Mouse (Mus musculus) fat pad, adult 2 months (tissue): ENCODE measurements around the gene Depdc1b.

Experiments
- DNase-seq: peaks from one replicate; pipeline ENCODE4 v3.0.0-alpha.2; 2011; ENCODE audit warnings: low read depth, low spot score; ENCODE audit errors: extremely low read depth

Depdc1b gene

DNA sequence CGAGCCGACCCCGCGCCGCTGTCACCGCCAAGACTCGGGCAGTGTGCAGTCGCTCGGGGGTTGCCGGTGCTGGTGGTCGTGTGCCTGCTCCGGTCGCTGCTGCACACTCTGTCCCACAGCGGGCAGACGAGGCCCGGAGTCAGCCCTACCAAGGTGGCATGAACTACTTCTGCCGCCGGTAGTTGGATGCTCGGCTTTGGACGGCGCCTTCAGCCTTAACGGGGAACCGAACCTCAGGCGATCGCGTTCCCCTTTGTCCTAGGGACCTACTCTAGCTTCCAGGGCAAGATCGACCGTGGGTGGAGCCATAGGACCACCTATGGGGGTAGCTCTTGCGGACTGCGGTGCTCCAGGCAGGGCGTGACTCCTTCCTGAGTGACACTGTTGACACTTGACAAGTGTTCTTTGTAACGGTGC, 363 bp downstream of the Depdc1b start:
- no peak for DNase-seq

- DNase-seq = no peak
Observed at GRCm38 (mm10) chr13:108317414-108317813, 1.3 kb downstream of the Depdc1b start.

GRCm38 (mm10) chr13:108319028-108319427, 2.9 kb downstream of the Depdc1b start:
- DNase-seq = no peak

DNA sequence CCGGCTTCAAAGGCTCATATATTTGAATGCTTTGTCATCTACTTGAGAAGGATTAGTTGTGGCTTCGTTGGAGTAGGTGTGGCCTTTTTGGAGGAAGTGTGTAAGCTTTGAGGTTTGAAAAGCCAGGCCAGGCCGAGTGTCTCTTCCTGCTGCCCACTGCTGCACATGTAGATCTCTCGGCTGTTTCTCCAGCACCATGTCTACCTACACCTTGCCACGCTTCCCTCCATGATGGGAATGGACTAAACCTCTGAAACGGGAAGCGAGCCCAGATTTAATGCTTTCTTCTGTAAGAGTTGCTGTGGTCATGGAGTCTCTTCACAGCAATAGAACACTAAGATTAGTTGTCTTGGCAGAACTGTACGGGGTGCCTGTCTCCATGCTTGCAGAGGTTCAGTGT, 4.1 kb downstream of the Depdc1b start:
- DNase-seq = no peak

DNA sequence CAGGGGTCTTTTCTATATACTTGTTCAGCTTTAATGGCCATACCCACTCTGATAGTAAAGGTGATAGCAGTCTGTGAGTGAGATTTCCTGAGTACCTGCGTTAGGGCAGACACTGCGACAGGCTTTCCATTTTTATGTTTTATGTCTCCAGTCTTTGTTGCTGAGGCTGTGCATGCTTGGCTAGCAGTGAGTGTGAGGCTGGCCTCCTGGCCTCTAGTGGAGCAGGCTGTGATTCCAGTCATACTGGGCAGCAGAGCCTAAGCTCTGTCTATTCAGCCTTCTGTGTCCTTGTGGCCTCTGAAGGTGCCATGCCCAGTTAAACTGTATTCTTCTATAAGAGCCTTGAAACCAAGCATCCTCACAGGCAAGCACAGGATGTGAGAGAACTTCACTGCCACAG, 6.3 kb downstream of the Depdc1b start:
- DNase-seq = no peak

DNA sequence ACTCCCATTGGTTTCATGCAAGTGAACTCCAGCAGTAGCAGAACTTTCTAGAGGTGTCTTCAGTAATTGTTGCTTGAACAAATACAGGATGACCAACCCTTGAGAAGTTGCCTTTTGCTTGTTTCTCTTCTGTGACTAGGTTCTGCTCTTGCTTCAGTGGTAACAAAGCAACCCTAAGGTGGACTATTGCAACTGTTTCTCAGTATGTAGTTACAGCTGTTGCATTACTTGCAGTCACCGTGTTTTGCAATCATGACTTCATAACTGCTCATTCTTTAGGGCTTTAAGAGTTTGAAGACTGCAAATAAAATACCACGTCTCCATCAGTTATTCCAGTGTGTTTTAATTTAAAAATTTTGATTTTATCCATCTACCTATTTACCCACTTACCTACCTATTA, 7.2 kb downstream of the Depdc1b start:
- no peak for DNase-seq

- DNase-seq = no peak
Observed at GRCm38 (mm10) chr13:108323866-108324829, 8.0 kb downstream of the Depdc1b start.

GRCm38 (mm10) chr13:108325871-108326270, 9.7 kb downstream of the Depdc1b start:
- DNase-seq = no peak

GRCm38 (mm10) chr13:108326351-108326750, 10.2 kb downstream of the Depdc1b start:
- no peak for DNase-seq

DNA sequence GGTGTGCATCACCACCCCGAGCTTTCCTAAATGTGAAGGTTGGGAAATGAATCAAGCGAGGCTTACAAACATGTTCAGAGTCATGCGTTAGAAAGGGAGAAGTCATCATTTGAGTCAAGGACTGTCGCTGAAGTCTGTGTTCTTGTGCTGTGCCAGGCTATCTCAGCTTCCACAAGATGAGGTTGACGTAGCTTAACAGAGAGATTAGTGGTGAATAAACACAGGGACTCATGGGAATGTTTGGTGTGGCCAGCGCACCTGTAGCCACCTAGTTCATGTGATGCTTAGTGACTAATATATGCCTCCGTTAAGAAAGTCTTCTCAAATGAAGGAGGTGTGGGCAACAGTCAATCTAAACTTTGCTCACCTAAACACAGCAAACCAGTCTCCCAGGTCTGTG, 10.9 kb downstream of the Depdc1b start:
- no peak for DNase-seq

- DNase-seq = no peak
Observed at GRCm38 (mm10) chr13:108328406-108329180, 12.5 kb downstream of the Depdc1b start.

DNA sequence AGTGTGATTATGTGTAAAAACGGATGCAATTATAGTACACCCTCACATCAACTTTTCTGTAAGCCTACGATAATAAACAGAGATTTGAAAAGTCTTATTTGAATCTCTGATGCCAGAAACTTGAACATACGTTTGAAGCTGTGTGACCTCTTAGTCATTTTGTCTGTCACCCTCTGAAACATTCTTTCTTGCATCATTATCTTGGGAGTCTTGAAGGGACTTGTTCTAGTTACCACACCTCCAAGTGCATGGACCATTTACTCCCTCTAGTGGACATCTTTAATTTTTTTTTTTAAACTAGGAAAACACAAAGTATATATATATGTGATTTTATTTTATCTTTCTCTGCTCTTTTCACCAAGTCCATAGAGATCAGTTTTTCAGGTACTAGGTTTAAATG, 13.6 kb downstream of the Depdc1b start:
- no peak for DNase-seq

DNA sequence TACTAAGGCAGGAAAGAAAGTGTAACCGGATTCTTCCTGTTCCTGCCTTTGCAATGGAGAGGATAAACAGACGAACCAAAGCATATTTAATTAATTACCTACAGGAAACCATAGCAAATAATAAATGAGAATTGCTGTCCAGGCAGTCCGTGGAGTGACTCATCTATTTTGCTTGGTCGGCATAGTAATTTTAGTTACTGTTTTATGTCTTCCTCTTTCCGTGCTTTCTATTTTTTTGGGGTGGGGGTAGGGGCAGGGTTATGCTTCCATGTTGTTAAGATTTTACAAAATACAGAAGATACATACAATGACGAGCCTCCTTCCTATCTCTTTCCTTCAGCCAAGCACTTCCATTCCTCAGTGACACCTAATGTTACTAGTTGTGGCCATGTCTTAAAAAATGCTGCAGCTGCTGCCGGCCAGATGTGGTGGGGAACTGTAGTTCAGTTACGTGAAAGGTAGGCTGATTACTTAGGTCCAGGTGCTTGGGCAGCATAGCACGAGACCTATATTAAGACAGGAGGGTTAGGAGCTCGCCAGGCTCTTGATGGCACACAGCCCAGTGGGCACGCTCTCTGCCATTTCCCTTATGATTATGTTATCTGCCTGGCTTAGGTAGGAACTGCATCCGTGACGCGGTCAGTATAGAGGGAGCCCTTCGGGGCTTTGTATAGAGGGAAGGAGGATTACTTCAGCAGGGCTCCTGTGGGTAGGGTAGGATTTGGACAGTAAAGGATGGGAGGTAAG, 19.3 kb downstream of the Depdc1b start:
- no peak for DNase-seq

DNA sequence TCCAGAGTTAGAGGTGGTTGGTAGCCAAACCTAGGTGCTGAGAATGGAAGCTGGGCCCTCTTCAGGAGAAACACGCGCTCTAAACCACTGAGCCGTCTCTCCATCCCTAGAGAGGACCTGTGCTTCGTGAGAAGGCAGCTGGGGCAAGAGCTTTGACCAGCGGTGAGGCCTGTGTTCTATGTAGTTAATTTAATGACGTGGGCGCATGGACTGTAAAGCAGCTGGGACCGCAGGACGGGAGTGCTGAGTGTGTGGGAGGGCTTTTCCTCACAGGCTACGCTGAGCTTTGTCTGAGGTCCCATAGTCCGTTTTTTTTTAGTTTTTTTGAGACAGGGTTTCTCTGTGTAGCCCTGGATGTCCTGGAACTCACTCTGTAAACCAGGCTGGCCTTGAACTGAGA, 20.1 kb downstream of the Depdc1b start:
- no peak for DNase-seq

DNA sequence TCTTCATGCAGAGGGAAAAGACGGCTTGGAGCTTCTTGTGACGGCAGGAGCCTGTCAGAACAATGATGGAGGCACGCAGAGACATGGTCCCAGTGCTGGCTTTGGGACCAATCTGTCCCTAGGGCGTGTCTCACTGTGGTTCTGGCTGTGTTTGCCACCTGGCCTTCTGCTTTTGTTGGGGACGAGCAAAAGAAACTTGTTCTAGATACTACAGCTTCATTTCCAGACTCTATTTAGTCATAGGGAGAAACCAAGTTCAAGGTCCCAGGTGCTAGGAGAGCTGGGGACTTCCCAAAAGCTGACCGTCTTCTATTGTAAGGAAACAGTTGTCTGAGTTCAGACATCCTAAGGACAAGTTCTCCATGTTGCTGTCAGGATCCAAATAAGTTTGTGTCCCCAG, 21.2 kb downstream of the Depdc1b start:
- DNase-seq = no peak

DNA sequence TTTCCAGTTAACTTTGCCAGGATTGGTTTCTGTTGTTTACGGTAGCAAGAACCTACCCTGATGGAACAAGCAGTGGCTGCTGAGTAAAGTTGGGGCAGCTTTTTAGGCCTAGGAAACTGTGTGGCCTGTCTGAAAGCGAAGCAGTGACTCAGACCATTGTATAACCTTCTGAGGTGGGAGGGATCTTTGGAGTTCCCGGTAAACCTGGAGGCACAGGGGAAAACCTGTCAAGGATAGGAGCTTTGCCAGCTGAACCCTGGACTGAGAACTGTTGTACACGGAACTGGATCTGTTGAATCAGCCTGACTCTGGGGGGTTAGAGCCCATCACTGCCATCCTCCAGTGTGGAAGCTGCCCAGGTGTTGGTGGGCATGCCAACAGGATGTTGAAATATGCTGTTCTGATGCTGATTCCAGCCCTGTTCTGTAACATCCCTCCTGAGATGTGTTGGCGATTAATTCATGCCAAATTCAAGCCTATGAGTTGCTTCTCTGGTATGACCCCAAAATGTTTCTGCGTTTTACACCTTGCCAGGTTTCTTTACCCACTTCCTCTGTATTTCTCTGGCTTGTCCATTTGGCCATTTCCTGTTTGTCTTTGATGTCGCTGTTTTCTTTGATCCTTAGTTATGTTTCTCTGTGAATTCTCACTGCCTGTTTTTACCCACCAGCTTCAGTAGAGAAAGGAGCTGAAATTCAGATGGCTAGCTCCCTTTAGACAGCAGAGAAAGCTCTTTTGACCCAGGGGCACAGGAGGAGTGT, 22.1 kb downstream of the Depdc1b start:
- DNase-seq = no peak

- no peak for DNase-seq
Observed at GRCm38 (mm10) chr13:108339907-108340596, 23.9 kb downstream of the Depdc1b start.

- no peak for DNase-seq
Observed at GRCm38 (mm10) chr13:108341585-108341984, 25.5 kb downstream of the Depdc1b start.

- no peak for DNase-seq
Observed at GRCm38 (mm10) chr13:108345756-108346155, 29.6 kb downstream of the Depdc1b start.

- no peak for DNase-seq
Observed at GRCm38 (mm10) chr13:108347016-108347415, 30.9 kb downstream of the Depdc1b start.
